Mouse (Mus musculus): ENCODE results near the gene Sod1. TPM values are rescaled to one million over a fixed set of nuclear protein-coding genes. Genes with fewer than 3 reads are reported as not detected.
A peak's percentile ranks its signal among the peaks of the same experiment; 100 is the strongest.

Gene Sod1
- 1,040 and 1,157 TPM in 2 replicates for polyA plus RNA-seq (2014; fragmentation: Nextera tagmentation; extraction: Ambion mirVana)

GRCm38 (mm10) chr16:90220026-90220891 is at the start of gene Sod1:
Sod1 (plus strand) TSS chr16:90220754.
- Histone ChIP-seq H3K4me3 (ENCODE audit: control insufficient read depth in 1 of 2, insufficient read depth in 1 of 2, low read depth in 1 of 2, low read length in 2 of 2) (peak within 1 kb of the TSS; percentile 64 to 95), H3K36me3 (ENCODE audit: control insufficient read depth, insufficient read depth, low read length) (peaks cover 24% of the 10 kb centered on the region), H3K27ac (replicated peaks in 1 of 2; ENCODE audit: control insufficient read depth in 1 of 2, insufficient read depth in 1 of 2, low read depth in 2 of 2, low read length in 2 of 2) (peak within 1 kb of the TSS; percentile 93 to 96), H3K9me3 (ENCODE audit: control insufficient read depth, low read length) (no peaks in the 10 kb centered on the region), H3K4me1 (ENCODE audit: control insufficient read depth in 2 of 2, insufficient read depth in 2 of 2, low read length in 2 of 2) (peaks cover 3 to 17% of the 10 kb centered on the region in 2 experiments), H3K9ac (ENCODE audit: low read length) (peak within 1 kb of the TSS; percentile 97), H3K27me3 (ENCODE audit: control insufficient read depth, insufficient read depth, low read length) (no peaks in the 10 kb centered on the region), H3K4me2 (ENCODE audit: low read length) (peak within 1 kb of the TSS; percentile 78)
- WGBS: 2% methylated on average over 63 of the region's 63 CpGs
- ATAC-seq (ENCODE audit: insufficient number of reproducible peaks, insufficient read depth, low FRiP score, low read depth): peak; percentile 96

GRCm38 (mm10) chr16:90171416-90171815 is 49.1 kb upstream of the Sod1 start:
- Histone ChIP-seq H3K4me1 (ENCODE audit: control insufficient read depth in 2 of 2, insufficient read depth in 2 of 2, low read length in 2 of 2) (peaks cover 0 to 9% of the 10 kb centered on the region in 2 experiments; a peak in 1 of 4 replicates), H3K4me3 (ENCODE audit: control insufficient read depth in 1 of 2, insufficient read depth in 1 of 2, low read depth in 1 of 2, low read length in 2 of 2) (no peak overlapping the region), H3K27ac (replicated peaks in 1 of 2; ENCODE audit: control insufficient read depth in 1 of 2, insufficient read depth in 1 of 2, low read depth in 2 of 2, low read length in 2 of 2) (no peak overlapping the region), H3K4me2 (ENCODE audit: low read length) (no peak overlapping the region), H3K9me3 (ENCODE audit: control insufficient read depth, low read length) (no peaks in the 10 kb centered on the region), H3K9ac (ENCODE audit: low read length) (no peak overlapping the region), H3K36me3 (ENCODE audit: control insufficient read depth, insufficient read depth, low read length) (no peaks in the 10 kb centered on the region), H3K27me3 (ENCODE audit: control insufficient read depth, insufficient read depth, low read length) (no peaks in the 10 kb centered on the region)
- ATAC-seq (ENCODE audit: insufficient number of reproducible peaks, insufficient read depth, low FRiP score, low read depth): no peak
- 74% methylated on average over 8 of the region's 8 CpGs for WGBS

GRCm38 (mm10) chr16:90176472-90176871 is 44.1 kb upstream of the Sod1 start:
- WGBS: 39% methylated on average over 10 of the region's 10 CpGs
- no peaks in the 10 kb centered on the region for H3K27me3 ChIP-seq (ENCODE audit: control insufficient read depth, insufficient read depth, low read length)
- no peak for ATAC-seq (ENCODE audit: insufficient number of reproducible peaks, insufficient read depth, low FRiP score, low read depth)

GRCm38 (mm10) chr16:90177425-90177824 is 43.1 kb upstream of the Sod1 start:
- no peak for ATAC-seq (ENCODE audit: insufficient number of reproducible peaks, insufficient read depth, low FRiP score, low read depth)
- H3K4me2 ChIP-seq (ENCODE audit: low read length): no peak overlapping the region
- no peak overlapping the region for H3K9ac ChIP-seq (ENCODE audit: low read length)
- peaks cover 0 to 10% of the 10 kb centered on the region in 2 experiments; a peak in 1 of 4 replicates for H3K4me1 ChIP-seq (ENCODE audit: control insufficient read depth in 2 of 2, insufficient read depth in 2 of 2, low read length in 2 of 2)
- WGBS: 80% methylated on average over 8 of the region's 8 CpGs
- no peak overlapping the region for H3K27ac ChIP-seq (replicated peaks in 1 of 2; ENCODE audit: control insufficient read depth in 1 of 2, insufficient read depth in 1 of 2, low read depth in 2 of 2, low read length in 2 of 2)
- H3K27me3 ChIP-seq (ENCODE audit: control insufficient read depth, insufficient read depth, low read length): no peaks in the 10 kb centered on the region
- no peak overlapping the region for H3K4me3 ChIP-seq (ENCODE audit: control insufficient read depth in 1 of 2, insufficient read depth in 1 of 2, low read depth in 1 of 2, low read length in 2 of 2)
- H3K36me3 ChIP-seq (ENCODE audit: control insufficient read depth, insufficient read depth, low read length): no peaks in the 10 kb centered on the region
- H3K9me3 ChIP-seq (ENCODE audit: control insufficient read depth, low read length): no peaks in the 10 kb centered on the region

More at GRCm38 (mm10) chr16:90176472-90176871, 44.1 kb upstream of the Sod1 start:
- Histone ChIP-seq H3K4me2 (ENCODE audit: low read length) (0 out of 2 replicates have a peak overlapping the region, but pooled peaks have one; percentile 9), H3K9ac (ENCODE audit: low read length) (no peak overlapping the region), H3K9me3 (ENCODE audit: control insufficient read depth, low read length) (no peaks in the 10 kb centered on the region), H3K4me1 (ENCODE audit: control insufficient read depth in 2 of 2, insufficient read depth in 2 of 2, low read length in 2 of 2) (peaks cover 0 to 10% of the 10 kb centered on the region in 2 experiments; a peak in 1 of 4 replicates), H3K4me3 (ENCODE audit: control insufficient read depth in 1 of 2, insufficient read depth in 1 of 2, low read depth in 1 of 2, low read length in 2 of 2) (no peak overlapping the region), H3K27ac (replicated peaks in 1 of 2; ENCODE audit: control insufficient read depth in 1 of 2, insufficient read depth in 1 of 2, low read depth in 2 of 2, low read length in 2 of 2) (no peak overlapping the region), H3K36me3 (ENCODE audit: control insufficient read depth, insufficient read depth, low read length) (no peaks in the 10 kb centered on the region)

GRCm38 (mm10) chr16:90178404-90178803 is 42.1 kb upstream of the Sod1 start:
- ATAC-seq (ENCODE audit: insufficient number of reproducible peaks, insufficient read depth, low FRiP score, low read depth): no peak
- 89% methylated on average over 3 of the region's 3 CpGs for WGBS
- Histone ChIP-seq H3K36me3 (ENCODE audit: control insufficient read depth, insufficient read depth, low read length) (no peaks in the 10 kb centered on the region), H3K4me3 (ENCODE audit: control insufficient read depth in 1 of 2, insufficient read depth in 1 of 2, low read depth in 1 of 2, low read length in 2 of 2) (no peak overlapping the region), H3K9ac (ENCODE audit: low read length) (no peak overlapping the region), H3K4me1 (ENCODE audit: control insufficient read depth in 2 of 2, insufficient read depth in 2 of 2, low read length in 2 of 2) (peaks cover 0 to 10% of the 10 kb centered on the region in 2 experiments; a peak in 1 of 4 replicates), H3K9me3 (ENCODE audit: control insufficient read depth, low read length) (no peaks in the 10 kb centered on the region), H3K27me3 (ENCODE audit: control insufficient read depth, insufficient read depth, low read length) (no peaks in the 10 kb centered on the region), H3K27ac (replicated peaks in 1 of 2; ENCODE audit: control insufficient read depth in 1 of 2, insufficient read depth in 1 of 2, low read depth in 2 of 2, low read length in 2 of 2) (no peak overlapping the region), H3K4me2 (ENCODE audit: low read length) (no peak overlapping the region)

GRCm38 (mm10) chr16:90179892-90180291 is 40.7 kb upstream of the Sod1 start:
- Histone ChIP-seq H3K4me2 (ENCODE audit: low read length) (no peak overlapping the region), H3K4me3 (ENCODE audit: control insufficient read depth in 1 of 2, insufficient read depth in 1 of 2, low read depth in 1 of 2, low read length in 2 of 2) (no peak overlapping the region), H3K9me3 (ENCODE audit: control insufficient read depth, low read length) (no peaks in the 10 kb centered on the region), H3K36me3 (ENCODE audit: control insufficient read depth, insufficient read depth, low read length) (no peaks in the 10 kb centered on the region), H3K27me3 (ENCODE audit: control insufficient read depth, insufficient read depth, low read length) (no peaks in the 10 kb centered on the region), H3K9ac (ENCODE audit: low read length) (no peak overlapping the region), H3K4me1 (ENCODE audit: control insufficient read depth in 2 of 2, insufficient read depth in 2 of 2, low read length in 2 of 2) (peaks cover 0 to 10% of the 10 kb centered on the region in 2 experiments; a peak in 1 of 4 replicates), H3K27ac (replicated peaks in 1 of 2; ENCODE audit: control insufficient read depth in 1 of 2, insufficient read depth in 1 of 2, low read depth in 2 of 2, low read length in 2 of 2) (no peak overlapping the region)
- ATAC-seq (ENCODE audit: insufficient number of reproducible peaks, insufficient read depth, low FRiP score, low read depth): no peak
- 80% methylated on average over 5 of the region's 5 CpGs for WGBS

- Histone ChIP-seq H3K36me3 (ENCODE audit: control insufficient read depth, insufficient read depth, low read length) (no peaks in the 10 kb centered on the region), H3K4me2 (ENCODE audit: low read length) (no peak overlapping the region), H3K27me3 (ENCODE audit: control insufficient read depth, insufficient read depth, low read length) (no peaks in the 10 kb centered on the region), H3K4me3 (ENCODE audit: control insufficient read depth in 1 of 2, insufficient read depth in 1 of 2, low read depth in 1 of 2, low read length in 2 of 2) (no peak overlapping the region), H3K27ac (replicated peaks in 1 of 2; ENCODE audit: control insufficient read depth in 1 of 2, insufficient read depth in 1 of 2, low read depth in 2 of 2, low read length in 2 of 2) (no peak overlapping the region), H3K9me3 (ENCODE audit: control insufficient read depth, low read length) (no peaks in the 10 kb centered on the region), H3K4me1 (ENCODE audit: control insufficient read depth in 2 of 2, insufficient read depth in 2 of 2, low read length in 2 of 2) (peaks cover 0 to 10% of the 10 kb centered on the region in 2 experiments; a peak in 1 of 4 replicates), H3K9ac (ENCODE audit: low read length) (no peak overlapping the region)
- no peak for ATAC-seq (ENCODE audit: insufficient number of reproducible peaks, insufficient read depth, low FRiP score, low read depth)
- WGBS: 76% methylated on average over 6 of the region's 6 CpGs
Observed at GRCm38 (mm10) chr16:90180975-90181374, 39.6 kb upstream of the Sod1 start.
